ENCODE assay signal across 8 mouse cellular contexts in the genomic region with DNA sequence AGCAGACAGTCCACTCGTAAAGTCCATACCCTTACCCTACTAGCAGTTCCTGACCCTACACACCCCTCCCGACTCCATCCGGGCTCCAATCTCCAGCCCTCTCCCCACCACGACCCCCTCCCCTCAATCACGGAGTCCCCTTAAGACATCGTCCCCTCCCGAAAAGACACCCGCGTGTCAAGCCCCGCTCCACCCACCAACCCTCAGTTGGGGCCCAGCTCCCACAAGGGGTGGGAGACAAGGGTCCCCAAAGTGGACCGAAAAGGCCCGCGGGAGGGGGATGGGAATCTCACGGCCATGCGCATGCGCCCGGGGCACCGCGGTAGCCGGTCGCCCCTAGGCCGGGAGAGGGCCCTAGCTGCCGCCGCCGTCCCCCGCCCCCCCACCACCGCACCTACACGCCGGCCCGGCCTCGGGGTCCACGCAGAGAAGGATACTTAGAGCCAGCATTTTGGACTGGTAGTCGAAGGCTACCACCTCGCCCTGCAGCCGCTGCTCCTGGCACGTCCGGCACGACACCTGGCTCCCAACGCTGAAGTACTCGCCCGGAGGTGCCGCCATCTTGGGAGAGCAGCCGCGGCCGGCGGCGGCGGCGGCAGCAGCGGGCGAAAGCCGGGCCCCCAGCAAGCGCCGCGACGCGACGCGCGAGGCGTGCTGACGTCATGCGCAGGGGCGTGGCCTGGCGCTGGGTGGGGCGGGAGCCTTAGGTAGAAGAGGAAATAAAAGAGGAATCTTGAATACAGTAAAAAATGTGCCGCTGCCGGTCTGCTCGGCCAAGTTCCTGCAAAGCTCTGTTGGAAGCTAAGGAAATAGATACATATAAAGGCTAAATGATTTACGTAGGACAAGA. TPM values are rescaled to one million over a fixed set of nuclear protein-coding genes. Genes with fewer than 3 reads are reported as not detected.
A peak's percentile ranks its signal among the peaks of the same experiment; 100 is the strongest.
DNase-seq lines count a peak whose midpoint lies in the region; ATAC-seq lines count a peak whose summit lies in the region.

A gene (minus strand): TSS at position 651 of the 850 bp plus-strand sequence.

- H3K4me3 ChIP-seq in megakaryocyte, embryonic 14.5 days (replicated peaks), result peak within 1 kb of the TSS; percentile 97

- peak; percentile 97 for DNase-seq in ZHBTc4 (ENCODE audit: low read depth, low spot score)
- DNase-seq in gastrocnemius, adult 8-10 months (ENCODE audit: low spot score in 2 of 2), result peak; percentile 90 to 91
- DNase-seq in hindlimb bud, embryonic 11.5 days (ENCODE audit: extremely low spot score, low read depth, low spot score), result peak; percentile 69
- peak; percentile 86 to 92 for DNase-seq in left cerebral cortex, adult 8-10 months (ENCODE audit: low spot score in 2 of 2)
- peak; percentile 93 to 96 for DNase-seq in right cerebral cortex, postnatal 10 days (ENCODE audit: low spot score in 2 of 2)
- DNase-seq in urinary bladder, postnatal 25 days (ENCODE audit: low spot score), result peak; percentile 99

- H3K36me3 ChIP-seq in megakaryocyte, embryonic 14.5 days (replicated peaks; ENCODE audit: low read length), result peaks cover 35% of the 10 kb centered on the region

- H3K9me3 ChIP-seq in megakaryocyte, embryonic 14.5 days, result no peaks in the 10 kb centered on the region

- H3K4me1 ChIP-seq in megakaryocyte, embryonic 14.5 days, result peaks cover 65% of the 10 kb centered on the region

- peak; percentile 53 for ATAC-seq in common myeloid progenitor, adult 5-6 weeks (replicated peaks; ENCODE audit: low read depth, poor library complexity, severe bottlenecking)

- no peaks in the 10 kb centered on the region for H3K27me3 ChIP-seq in megakaryocyte, embryonic 14.5 days (replicated peaks)

RNA-seq across cellular contexts. Expression of the gene that starts here (rescaled TPM):
- total RNA-seq in common myeloid progenitor, adult 5-6 weeks (2017), result 62.2 and 71.8 TPM in 2 replicates
- total RNA-seq in gastrocnemius, adult 8-10 months (2022), result 100 to 1,000 TPM; 108 to 127 (median 111) TPM
- total RNA-seq in left cerebral cortex, adult 8-10 months (2022), result 10 to 100 TPM; 52.8 to 55.3 (median 53.9) TPM
- polyA plus RNA-seq in megakaryocyte, embryonic 14.5 days (2012; ENCODE audit: insufficient read depth, low replicate concordance), result 36.7 and 120 TPM in 2 replicates

Comparison
In these comparisons a context has a peak if more than half of its experiments do, and no peak if none do; other contexts are left out.
1. Peak in every context shown above with its lines: DNase-seq, ATAC-seq and H3K4me3 ChIP-seq.